Mouse (Mus musculus) CH12.LX (cell line): ENCODE measurements around the gene Mef2a.

Experiments used
- BHLHE40 ChIP-seq: IDR thresholded peaks from 2 replicates; pipeline ENCODE4 v1.6.1; 2011; ENCODE audit warnings: mild to moderate bottlenecking, low read depth, low read length, improper control_type of control experiment
- CTCF ChIP-seq, 2 experiments: IDR thresholded peaks in 1 of 2; conservative IDR thresholded peaks in 1 of 2; 2 replicates each; pipeline ENCODE4 v1.5.1; 2011 to 2012; ENCODE audit warnings: low read depth in 2 of 2, low read length in 2 of 2, improper control_type of control experiment in 1 of 2, inconsistent platforms in 1 of 2, mild to moderate bottlenecking in 1 of 2, moderate library complexity in 1 of 2
- ETS1 ChIP-seq: conservative IDR thresholded peaks from 2 replicates; pipeline ENCODE4 v1.6.1; 2012; ENCODE audit warnings: low read depth, mild to moderate bottlenecking, inconsistent platforms, low read length, improper control_type of control experiment, moderate library complexity
- MAZ ChIP-seq: IDR thresholded peaks from 2 replicates; pipeline ENCODE4 v1.6.1; 2012; ENCODE audit warnings: low read depth, mild to moderate bottlenecking, inconsistent platforms, low read length, improper control_type of control experiment, moderate library complexity
- POLR2A ChIP-seq: IDR thresholded peaks from 2 replicates; pipeline ENCODE4 v1.6.1; 2011; ENCODE audit warnings: low read depth, mild to moderate bottlenecking, improper control_type of control experiment, low read length
- SMC3 ChIP-seq: IDR thresholded peaks from 2 replicates; pipeline ENCODE4 v1.6.1; 2011; ENCODE audit warnings: low read depth, low read length, improper control_type of control experiment
- USF2 ChIP-seq: conservative IDR thresholded peaks from 2 replicates; pipeline ENCODE4 v1.6.1; 2011; ENCODE audit warnings: low read depth, low read length, improper control_type of control experiment
- ZC3H11A ChIP-seq: IDR thresholded peaks from 2 replicates; pipeline ENCODE4 v1.6.1; 2012; ENCODE audit warnings: low read depth, mild to moderate bottlenecking, inconsistent platforms, low read length, improper control_type of control experiment

DNA sequence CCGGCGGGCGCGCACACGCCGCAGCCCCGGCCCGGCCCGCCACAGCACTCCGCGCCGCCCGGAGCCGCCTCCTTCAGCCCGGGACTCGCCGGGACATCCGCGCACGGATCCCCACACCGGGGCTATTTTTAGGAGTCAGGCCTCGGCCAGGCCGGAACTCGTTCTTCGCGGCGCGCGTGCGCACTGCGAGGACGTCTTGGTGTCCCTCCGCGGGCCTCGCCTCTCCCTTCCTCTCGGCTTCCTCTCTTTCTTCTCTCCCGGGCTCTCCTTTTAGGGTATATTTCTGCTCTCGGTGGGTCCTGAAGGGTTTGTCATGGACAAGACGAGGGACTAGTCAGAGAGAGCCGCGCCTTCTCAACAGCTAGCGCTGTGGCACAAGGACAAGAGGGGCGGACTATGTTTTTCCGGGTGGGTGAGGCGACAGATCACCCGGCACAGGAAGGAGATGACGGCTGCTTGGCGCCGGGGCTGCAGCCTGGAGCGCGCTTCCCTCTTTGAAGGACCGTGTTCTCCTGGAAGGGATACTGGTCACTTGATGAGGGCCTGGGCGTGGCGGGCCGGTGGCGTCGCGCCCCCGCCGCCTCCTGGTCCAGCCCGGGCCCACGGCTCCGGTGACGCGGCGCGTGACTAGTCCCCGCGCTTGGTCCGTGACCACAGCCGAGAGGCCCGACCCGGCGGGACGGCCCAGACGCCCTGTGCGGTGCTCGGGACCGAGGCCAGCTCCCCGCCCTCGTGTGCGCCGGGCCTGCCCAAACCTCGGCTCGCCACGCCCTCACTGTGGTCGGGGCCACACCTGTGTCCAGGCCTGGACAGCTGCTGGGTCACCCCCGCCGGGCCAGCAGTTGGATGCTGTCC is at the start of gene Mef2a:
- TF ChIP-seq POLR2A (peak; percentile 57; the same call in 1 of the 2 replicates), BHLHE40 (peak; percentile 72), SMC3 (peak; percentile 21), ZC3H11A (no peak), USF2 (no peak), ETS1 (peak; percentile 64), CTCF (conservative IDR thresholded peaks at IDR 0.05 in 1 of 2, IDR thresholded peaks at IDR 0.05 in 1 of 2; ENCODE audit: low read depth in 2 of 2, low read length in 2 of 2) (no peak), MAZ (peak; percentile 61; the same call in 1 of the 2 replicates)
